Mouse (Mus musculus) E14TG2a.4 (cell line): ENCODE data around the gene Ssr4.
"Not testable (repeated sequence)": the region's sequence is repeated elsewhere in the genome, so short reads cannot be mapped to it uniquely, and the experiment has no call there.

Experiments used
- H3K27me3 ChIP-seq: 2 replicates; pipeline ENCODE4 v1.6.1; 2014; ENCODE audit warnings: low read length, control low read depth; ENCODE audit not compliant: insufficient read depth
- H3K36me3 ChIP-seq: 2 replicates; pipeline ENCODE4 v1.6.1; 2014; ENCODE audit warnings: low read length, control low read depth; ENCODE audit not compliant: insufficient read depth
- H3K4me1 ChIP-seq: replicated peaks from 2 replicates; pipeline ENCODE4 v1.6.1; 2014; ENCODE audit warnings: low read depth, low read length, control low read depth
- H3K4me3 ChIP-seq: replicated peaks from 2 replicates; pipeline ENCODE4 v1.5.1; 2014; ENCODE audit warnings: mild to moderate bottlenecking, low read length
- H3K9me3 ChIP-seq: 2 replicates; pipeline ENCODE4 v1.6.1; 2014; ENCODE audit warnings: low read length, control low read depth
- CTCF ChIP-seq: conservative IDR thresholded peaks from 2 replicates; pipeline ENCODE4 v1.5.1; 2014; ENCODE audit warnings: low read length
- NANOG ChIP-seq: IDR thresholded peaks from 2 replicates; pipeline ENCODE4 v1.6.1; 2014; ENCODE audit warnings: borderline replicate concordance, low read length, mixed read lengths
- POU5F1 ChIP-seq: IDR thresholded peaks from 2 replicates; pipeline ENCODE4 v1.6.1; 2014; ENCODE audit warnings: low read length, borderline replicate concordance

Gene Ssr4

DNA sequence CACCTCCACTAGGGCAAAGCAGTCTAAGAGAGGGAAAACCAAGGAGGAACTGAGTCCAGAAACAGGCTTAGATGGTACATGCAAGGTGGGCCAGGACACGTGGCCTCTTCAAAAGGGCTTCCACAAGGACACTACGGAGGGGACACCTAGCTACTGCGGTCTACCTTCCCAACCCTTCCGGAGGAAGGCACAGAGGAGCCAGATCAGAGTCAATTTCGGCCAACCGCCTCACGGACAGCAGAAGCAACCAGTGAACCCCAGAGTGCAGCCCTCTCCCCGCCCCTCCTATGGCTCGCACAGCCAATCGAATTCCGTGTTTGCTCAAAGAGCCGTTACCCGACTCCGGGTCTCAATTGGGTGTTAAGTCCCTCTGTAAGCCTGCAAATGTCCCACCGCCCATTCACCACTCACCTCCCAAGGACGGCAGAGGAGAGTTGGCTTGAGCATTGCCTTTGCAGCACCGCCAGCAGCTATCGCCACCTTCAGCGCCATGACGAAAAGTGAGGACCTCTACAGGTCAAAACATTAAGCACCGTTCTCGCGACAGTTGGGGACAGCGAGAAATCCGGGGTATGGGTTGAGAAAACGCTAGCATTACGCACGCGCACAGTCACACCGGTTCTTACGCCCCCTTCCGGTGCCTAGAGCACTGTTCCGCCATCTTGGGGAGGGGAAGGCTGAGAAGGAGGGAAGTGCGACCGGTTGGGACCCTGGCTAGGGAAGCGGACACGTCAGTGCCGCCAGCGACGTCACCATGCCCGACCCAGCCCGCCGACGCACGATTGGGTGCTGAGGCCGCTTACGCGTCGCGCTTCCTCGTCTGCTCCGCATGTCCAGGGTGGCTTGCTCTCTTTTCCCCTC lies at the start of gene Ssr4, which contains the start of gene Idh3g:
Ssr4 (plus strand) TSS at position 665 of the 861 bp plus-strand sequence.
Idh3g (minus strand) TSS at position 534 of the 861 bp plus-strand sequence.
- peak within 1 kb of the TSS; percentile 89 for H3K4me3 ChIP-seq
- no peaks in the 10 kb centered on the region for H3K27me3 ChIP-seq
- TF ChIP-seq NANOG (no peak), POU5F1 (no peak), CTCF (0 out of 2 replicates have a peak, but pooled peaks have one; percentile 5)
- peaks cover 74% of the 10 kb centered on the region for H3K36me3 ChIP-seq
- H3K4me1 ChIP-seq: peaks cover 59% of the 10 kb centered on the region
- H3K9me3 ChIP-seq: no peaks in the 10 kb centered on the region

DNA sequence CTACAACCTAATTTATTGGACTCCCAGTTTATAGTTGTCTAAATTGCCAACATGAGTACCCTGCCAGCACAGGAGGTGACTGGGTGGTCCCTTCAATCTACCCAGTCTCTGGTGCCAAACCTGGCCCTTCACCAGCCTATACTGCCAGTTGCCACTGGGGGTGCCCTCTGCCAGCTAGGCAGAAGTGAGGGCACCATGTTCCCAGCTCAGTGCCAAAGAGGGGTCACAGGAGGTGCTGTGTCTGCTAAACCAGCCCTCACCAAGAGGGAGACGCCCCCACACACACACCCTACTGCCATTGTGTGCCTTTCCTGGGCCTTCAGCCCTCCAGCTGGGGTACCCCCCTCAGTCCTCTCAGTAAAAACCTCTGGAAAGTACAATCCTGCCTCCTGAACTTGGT lies 48.7 kb upstream of the Ssr4 start:
- no peak overlapping the region for H3K4me3 ChIP-seq
- no peaks in the 10 kb centered on the region for H3K9me3 ChIP-seq
- H3K27me3 ChIP-seq: no peaks in the 10 kb centered on the region
- no peak for TF ChIP-seq NANOG
- TF ChIP-seq CTCF: no peak; the same call in 1 of the 2 replicates
- no peak for TF ChIP-seq POU5F1
- no peaks in the 10 kb centered on the region for H3K36me3 ChIP-seq
- peaks cover 57% of the 10 kb centered on the region for H3K4me1 ChIP-seq

DNA sequence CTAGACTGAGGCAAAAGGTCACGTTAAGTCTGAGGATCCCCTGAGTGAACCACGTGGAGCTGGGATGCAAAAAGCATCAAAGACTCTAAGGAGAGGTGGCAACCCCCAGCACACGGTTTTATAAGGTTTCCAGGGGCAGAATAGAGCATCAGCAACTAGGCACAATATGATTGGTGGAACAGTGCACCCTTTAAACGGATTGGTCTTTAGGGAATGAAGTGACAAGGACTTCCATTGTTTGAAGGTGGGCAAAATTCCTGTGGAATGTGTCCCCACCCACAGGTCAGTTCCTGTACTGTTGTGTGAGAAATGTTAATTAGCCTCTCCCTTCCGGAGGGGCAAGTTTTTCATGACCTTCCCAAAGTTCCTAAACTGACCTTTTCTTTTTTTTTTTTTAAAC lies 47.7 kb upstream of the Ssr4 start:
- no peaks in the 10 kb centered on the region for H3K27me3 ChIP-seq

DNA sequence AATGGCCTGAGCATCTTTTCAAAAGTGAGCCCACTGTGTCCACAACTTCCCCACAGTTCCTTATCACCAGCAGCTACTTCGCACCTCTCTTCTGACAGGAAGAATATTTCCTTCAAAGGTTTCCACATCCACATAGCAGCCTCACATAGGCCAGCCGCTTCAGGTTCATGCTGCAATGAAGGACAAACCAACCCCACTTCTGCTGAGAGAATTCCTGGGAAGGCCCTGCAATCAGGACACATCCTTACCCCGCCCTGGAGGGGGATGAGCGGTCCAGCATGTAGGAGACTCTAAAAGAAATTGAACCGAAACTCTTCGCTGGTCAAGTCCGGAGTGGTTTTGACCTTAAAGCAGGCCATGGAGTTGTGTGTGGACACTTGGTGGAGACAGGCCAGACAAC lies 47.0 kb upstream of the Ssr4 start:
- not testable (repeated sequence) for H3K36me3 ChIP-seq
- H3K4me1 ChIP-seq: peaks cover 46% of the 10 kb centered on the region

More for the DNA sequence above, 47.7 kb upstream of the Ssr4 start:
- TF ChIP-seq CTCF (no peak), NANOG (no peak), POU5F1 (no peak)
- peaks cover 51% of the 10 kb centered on the region for H3K4me1 ChIP-seq
- H3K4me3 ChIP-seq: no peak overlapping the region
- H3K36me3 ChIP-seq: no peaks in the 10 kb centered on the region
- no peaks in the 10 kb centered on the region for H3K9me3 ChIP-seq

DNA sequence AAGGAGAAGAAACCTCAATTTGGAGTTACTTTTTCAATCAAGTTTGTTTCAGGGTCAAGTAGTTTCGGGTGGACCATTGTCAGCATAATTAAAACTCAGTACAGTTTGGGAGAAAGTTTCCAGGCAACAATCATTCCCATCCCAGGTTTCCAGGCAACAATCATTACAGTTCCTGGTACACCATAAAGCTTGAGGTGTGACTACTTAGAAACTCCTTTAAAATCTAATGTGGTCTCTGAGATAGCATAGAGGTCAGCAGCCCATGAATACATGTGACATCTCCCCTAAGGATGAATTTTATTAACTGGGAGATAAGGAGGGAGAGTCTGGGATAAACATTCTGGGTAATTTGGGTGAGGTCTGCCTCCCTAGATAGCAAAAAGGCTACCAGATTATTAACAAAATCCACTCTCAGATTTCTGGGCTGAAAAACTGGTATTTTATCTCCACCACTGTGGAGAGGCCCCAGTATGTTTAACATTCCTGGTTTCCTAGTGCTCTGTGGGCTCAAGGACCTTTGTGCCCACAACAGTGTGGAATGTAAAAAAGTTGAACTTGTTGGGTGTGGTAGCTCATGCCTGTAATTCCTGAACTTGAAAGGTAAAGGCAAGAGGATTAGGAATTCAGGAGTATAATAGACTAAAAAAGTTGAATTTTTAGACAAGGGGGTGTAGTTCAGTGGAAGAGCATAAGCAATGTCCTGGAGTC lies 41.9 kb upstream of the Ssr4 start:
- H3K4me3 ChIP-seq: no peak overlapping the region
- TF ChIP-seq CTCF (no peak), NANOG (no peak), POU5F1 (no peak)
- H3K4me1 ChIP-seq: peaks cover 20% of the 10 kb centered on the region
- H3K9me3 ChIP-seq: no peaks in the 10 kb centered on the region
- no peaks in the 10 kb centered on the region for H3K27me3 ChIP-seq
- no peaks in the 10 kb centered on the region for H3K36me3 ChIP-seq

More for the DNA sequence above, 47.0 kb upstream of the Ssr4 start:
- not testable (repeated sequence) for H3K4me3 ChIP-seq, H3K27me3 ChIP-seq, H3K9me3 ChIP-seq

DNA sequence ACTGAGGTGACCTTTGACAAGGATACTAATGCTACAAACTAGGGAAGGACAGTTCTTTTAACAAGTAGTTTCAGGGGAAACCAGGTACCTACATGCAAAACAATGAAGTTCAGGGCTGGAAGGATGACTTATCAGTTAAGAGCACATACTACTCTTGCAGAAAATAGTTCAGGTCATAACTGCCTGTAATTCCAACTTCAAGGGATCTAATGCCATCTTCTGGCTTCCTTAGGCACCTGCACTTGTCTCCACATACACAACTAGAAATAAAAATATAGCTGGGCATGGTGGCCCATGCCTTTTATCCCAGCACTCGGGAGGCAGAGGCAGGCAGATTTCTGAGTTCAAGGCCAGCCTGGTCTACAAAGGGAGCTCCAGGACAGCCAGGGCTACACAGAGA lies 37.9 kb upstream of the Ssr4 start:
- H3K4me3 ChIP-seq: no peak overlapping the region

DNA sequence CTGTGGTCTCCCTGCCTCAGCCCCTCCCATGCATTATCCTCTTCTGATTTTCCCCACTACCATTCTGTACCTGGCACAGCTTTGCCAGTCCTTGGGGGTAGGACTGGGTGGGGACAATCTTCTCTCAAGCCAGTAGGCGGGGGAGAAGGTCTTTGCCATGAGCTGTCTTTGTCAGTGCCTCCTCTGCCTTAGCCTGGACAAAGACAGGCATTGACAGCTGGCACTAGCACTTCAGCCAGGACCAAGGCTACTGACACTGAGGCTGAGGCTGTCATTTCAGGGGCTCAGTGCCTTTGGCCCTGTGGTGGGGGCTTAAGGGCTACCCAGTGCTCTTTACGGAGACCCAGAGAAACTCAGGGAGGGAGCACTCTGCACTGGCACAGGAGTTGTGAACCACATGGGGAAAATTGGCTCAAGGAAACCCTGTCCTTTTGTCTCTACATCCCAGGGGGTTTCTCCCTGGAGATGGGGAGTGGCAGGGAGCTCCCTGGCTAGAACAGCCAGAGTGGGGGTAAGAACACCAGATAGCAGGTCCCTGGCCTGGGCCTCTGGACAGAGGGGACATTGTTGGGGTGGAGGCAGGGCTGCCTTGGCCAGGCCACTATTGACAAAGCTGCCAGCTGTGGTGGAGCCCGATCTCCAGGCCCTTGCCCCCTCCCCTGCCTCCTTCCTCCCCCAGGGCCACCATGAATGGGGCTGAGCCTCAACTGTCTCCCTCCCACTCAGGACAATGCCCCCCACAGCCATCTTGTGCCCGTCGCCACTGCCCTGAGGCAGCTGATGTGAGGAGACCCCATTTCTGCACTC lies 30.3 kb upstream of the Ssr4 start, which contains the start of gene Plxnb3:
Plxnb3 (plus strand) TSS at position 757 of the 807 bp plus-strand sequence.
- TF ChIP-seq POU5F1 (no peak), CTCF (no peak), NANOG (no peak)
- Histone ChIP-seq H3K9me3 (0 out of 2 replicates have a peak, but pooled peaks cover 3% of the 10 kb centered on the region), H3K27me3 (no peaks in the 10 kb centered on the region), H3K4me1 (no peaks in the 10 kb centered on the region), H3K36me3 (no peaks in the 10 kb centered on the region), H3K4me3 (no peak within 1 kb of the TSS)

More for the DNA sequence above, 37.9 kb upstream of the Ssr4 start:
- TF ChIP-seq CTCF: no peak; the same call in 1 of the 2 replicates
- TF ChIP-seq NANOG: no peak
- no peak for TF ChIP-seq POU5F1
- H3K4me1 ChIP-seq: peaks cover 11% of the 10 kb centered on the region
- H3K9me3 ChIP-seq: 0 out of 2 replicates have a peak, but pooled peaks cover 6% of the 10 kb centered on the region
- no peaks in the 10 kb centered on the region for H3K36me3 ChIP-seq
- H3K27me3 ChIP-seq: no peaks in the 10 kb centered on the region

DNA sequence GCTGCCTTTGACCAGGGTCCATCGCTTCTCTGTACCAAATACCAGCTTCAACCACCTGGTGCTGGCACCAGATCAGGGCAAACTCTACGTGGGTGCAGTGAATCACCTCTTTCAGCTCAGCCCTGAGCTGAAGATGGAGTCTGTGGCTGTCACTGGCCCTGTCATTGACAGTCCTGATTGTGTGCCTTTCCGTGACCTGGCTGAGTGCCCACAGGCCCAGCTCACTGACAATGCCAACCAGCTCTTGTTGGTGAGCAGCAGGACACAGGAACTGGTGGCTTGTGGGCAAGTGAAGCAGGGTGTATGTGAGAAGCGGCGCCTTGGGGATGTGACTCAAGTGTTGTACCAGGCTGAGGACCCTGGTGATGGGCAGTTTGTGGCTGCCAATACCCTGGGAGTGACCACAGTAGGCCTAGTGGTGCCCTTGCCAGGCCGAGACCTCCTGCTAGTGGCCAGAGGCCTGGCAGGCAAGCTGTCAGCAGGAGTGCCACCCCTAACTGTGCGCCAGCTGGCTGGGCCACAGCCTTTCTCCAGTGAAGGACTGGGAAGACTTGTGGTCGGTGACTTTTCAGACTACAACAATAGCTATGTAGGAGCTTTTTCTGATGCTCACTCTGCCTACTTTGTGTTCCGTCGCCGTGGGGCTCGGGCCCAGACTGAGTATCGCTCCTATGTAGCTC lies 28.1 kb upstream of the Ssr4 start:
- Histone ChIP-seq H3K36me3 (no peaks in the 10 kb centered on the region), H3K4me3 (no peak overlapping the region), H3K4me1 (no peaks in the 10 kb centered on the region), H3K9me3 (no peaks in the 10 kb centered on the region), H3K27me3 (no peaks in the 10 kb centered on the region)
- no peak for TF ChIP-seq NANOG
